Mouse (Mus musculus): ENCODE data around the gene Map3k12. TPM values are rescaled to one million over a fixed set of nuclear protein-coding genes. Genes with fewer than 3 reads are reported as not detected.

The Map3k12 gene
- total RNA-seq (2023), result 1 to 10 TPM; 1.3 TPM

GRCm38 (mm10) chr15:102516728-102517404, at the start of gene Map3k12:
Map3k12 (minus strand) TSS chr15:102517064.

GRCm38 (mm10) chr15:102524892-102525485, 8.1 kb upstream of the Map3k12 start, which contains the start of gene Npff:
Npff (minus strand) TSS chr15:102524942.

GRCm38 (mm10) chr15:102517976-102518858, 1.4 kb upstream of the Map3k12 start, which contains the start of gene Tarbp2:
Tarbp2 (plus strand) TSS chr15:102518192.

GRCm38 (mm10) chr15:102503447-102503846, 13.4 kb downstream of the Map3k12 start, which contains the start of gene Gm10337:
Gm10337 (plus strand) TSS chr15:102503722.

GRCm38 (mm10) chr15:102470183-102470604, 46.7 kb downstream of the Map3k12 start, which contains the start of gene Pcbp2:
Pcbp2 (plus strand) TSS chr15:102470539.

GRCm38 (mm10) chr15:102458904-102459317, 58.0 kb downstream of the Map3k12 start, which contains the start of gene Prr13:
Prr13 (plus strand) TSS chr15:102459028.

Other genes starting within 250 kb of the Map3k12 start
- not detected for gene Gm9918, start 246.5 kb downstream of the Map3k12 start, total RNA-seq (2023)
- gene Mfsd5, start 237.6 kb downstream of the Map3k12 start, total RNA-seq (2023), result 10 to 100 TPM; 28.8 to 32.5 TPM
- 1 to 10 TPM in 1 of 2 experiments, under 1 TPM in 1; 0.93 to 1.3 TPM for gene Espl1, start 220.8 kb downstream of the Map3k12 start, total RNA-seq (2023)
- gene Pfdn5, start 190.9 kb downstream of the Map3k12 start, total RNA-seq (2023), result 100 to 1,000 TPM; 526 to 540 TPM
- gene Myg1, start 185.4 kb downstream of the Map3k12 start, total RNA-seq (2023), result 10 to 100 TPM; 70.1 to 72.8 TPM
- gene Aaas, start 166.3 kb downstream of the Map3k12 start, total RNA-seq (2023), result 10 to 100 TPM; 60.7 to 62.9 TPM
- gene Sp7, start 149.9 kb downstream of the Map3k12 start, total RNA-seq (2023), result not detected
- 100 to 1,000 TPM; 183 TPM for gene Sp1, start 110.9 kb downstream of the Map3k12 start, total RNA-seq (2023)
- 1 to 10 TPM in 1 of 2 experiments, under 1 TPM in 1; 0.74 to 2.6 TPM for gene Amhr2, start 71.7 kb downstream of the Map3k12 start, total RNA-seq (2023)
- gene Prr13, start 58.0 kb downstream of the Map3k12 start, total RNA-seq (2023), result 100 to 1,000 TPM in 1 of 2 experiments, 10 to 100 TPM in 1; 95.8 to 104 TPM
- gene Pcbp2, start 46.5 kb downstream of the Map3k12 start, total RNA-seq (2023), result 100 to 1,000 TPM; 699 to 726 TPM
- gene Gm10337, start 13.3 kb downstream of the Map3k12 start, total RNA-seq (2023), result 1 to 10 TPM in 1 of 2 experiments, not detected in 1; 7.7 TPM
- gene Tarbp2, start 1.1 kb upstream of the Map3k12 start, total RNA-seq (2023), result 10 to 100 TPM; 50.8 to 57.4 TPM
- gene Npff, start 7.9 kb upstream of the Map3k12 start, total RNA-seq (2023), result 10 to 100 TPM; 15.7 to 26.0 TPM
- 1 to 10 TPM; 2.4 to 3.2 TPM for gene Gm28047, start 108.0 kb upstream of the Map3k12 start, total RNA-seq (2023)
- 100 to 1,000 TPM; 146 to 155 TPM for gene Atf7, start 108.4 kb upstream of the Map3k12 start, total RNA-seq (2023)
- gene Atp5g2, start 155.3 kb upstream of the Map3k12 start, total RNA-seq (2023), result 1 to 10 TPM; 7.7 to 9.0 TPM
- 10 to 100 TPM; 55.1 to 59.3 TPM for gene Calcoco1, start 205.1 kb upstream of the Map3k12 start, total RNA-seq (2023)

All from B cell, adult 67 days (primary cell).